ENCODE assay signal across 8 mouse cellular contexts in the genomic region with DNA sequence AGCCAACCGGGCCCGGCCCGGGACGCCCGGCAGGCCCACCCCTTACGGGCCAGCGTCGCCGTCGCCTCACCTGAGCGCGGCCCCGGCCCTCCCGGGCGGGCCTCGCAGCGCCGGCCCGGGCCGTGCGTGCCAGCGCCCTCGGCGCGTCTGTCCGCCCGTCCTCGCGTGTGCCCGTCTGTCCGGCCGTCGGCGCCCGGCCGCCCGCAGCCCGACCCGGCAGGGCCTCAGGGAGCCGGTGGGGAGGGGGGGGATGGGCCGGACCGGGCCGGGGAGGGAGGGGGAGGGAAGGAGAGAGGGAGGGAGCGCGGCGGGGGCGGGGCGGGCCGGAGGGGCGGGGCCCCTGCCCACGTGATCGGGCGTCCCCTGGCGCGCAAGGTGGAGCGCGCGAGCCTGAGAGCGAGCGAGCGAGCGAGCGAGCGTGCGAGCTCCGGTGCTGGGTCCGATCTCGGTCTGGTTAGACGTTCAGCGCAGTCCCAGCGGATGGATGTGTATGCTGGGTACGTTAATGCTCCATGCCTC. TPM values are rescaled to one million over a fixed set of nuclear protein-coding genes. Genes with fewer than 3 reads are reported as not detected.
DNase-seq lines count a peak whose midpoint lies in the region; ATAC-seq and TF ChIP-seq lines count a peak whose summit lies in the region.

A gene (minus strand): TSS at position 325 of the 519 bp plus-strand sequence.

- no peak for TF ChIP-seq CTCF in Patski (IDR thresholded peaks at IDR 0.05)

- no peaks in the 10 kb centered on the region for H3K27me3 ChIP-seq in Patski
- H3K27me3 ChIP-seq in hindbrain, embryonic 12.5 days: no peaks in the 10 kb centered on the region

- POLR2A ChIA-PET in Patski (lab: Charles Lee): no interaction called here

- H3K9me3 ChIP-seq in hindbrain, embryonic 12.5 days (replicated peaks): no peaks in the 10 kb centered on the region

- H3K4me1 ChIP-seq in hindbrain, embryonic 12.5 days: peaks cover 19% of the 10 kb centered on the region

- in situ Hi-C loops in Patski (cut with MboI; ENCODE audit: low pct_unique_long_range_greater_than_20kb): no loop called here

- H3K27ac ChIP-seq in hindbrain, embryonic 12.5 days: peak within 1 kb of the TSS; percentile 93

- peak within 1 kb of the TSS; percentile 80 for H3K4me2 ChIP-seq in hindbrain, embryonic 12.5 days (replicated peaks)

- 1% methylated on average over 47 of the region's 72 CpGs for WGBS in hindbrain, embryonic 12.5 days

- CTCF ChIA-PET in Patski (lab: Charles Lee): no interaction called here

- no peaks in the 10 kb centered on the region for H3K36me3 ChIP-seq in hindbrain, embryonic 12.5 days

- DNase-seq in Patski (ENCODE audit: low read depth, low spot score): peak; percentile 6
- DNase-seq in cerebellum, adult 9-10 months: peak; percentile 63
- DNase-seq in frontal cortex, adult 2 months (ENCODE audit: extremely low spot score in 1 of 2, low spot score in 1 of 2): peak in 1 of 2 experiments; percentile 49
- peak; percentile 45 to 52 for DNase-seq in layer of hippocampus, postnatal 25 days (ENCODE audit: extremely low spot score in 1 of 2, low spot score in 1 of 2)
- DNase-seq in lung, postnatal 4 days: peak; percentile 75 to 78
- DNase-seq in retina, postnatal 7 days (ENCODE audit: low read depth, low spot score): peak; percentile 65
- DNase-seq in urinary bladder, postnatal 14 days (ENCODE audit: low spot score): peak; percentile 66

- ATAC-seq in Patski: peak; percentile 54
- ATAC-seq in hindbrain, embryonic 12.5 days (ENCODE audit: low FRiP score): peak; percentile 88

- peak within 1 kb of the TSS; percentile 99 for H3K9ac ChIP-seq in hindbrain, embryonic 12.5 days

- H3K4me3 ChIP-seq in hindbrain, embryonic 12.5 days: peak within 1 kb of the TSS; percentile 94

RNA-seq across cellular contexts. Expression of the gene that starts here (rescaled TPM):
- polyA plus RNA-seq in Patski (2021): 40.0 TPM
- polyA plus RNA-seq in frontal cortex, adult 2 months (2012; rRNA removed): 45.3 and 46.9 TPM in 2 replicates
- polyA plus RNA-seq in hindbrain, embryonic 12.5 days (2016; fragmentation: Nextera tagmentation; extraction: Ambion mirVana): 31.6 and 31.7 TPM in 2 replicates
- 10 to 100 TPM; 54.9 to 73.7 TPM for total RNA-seq in layer of hippocampus, postnatal 25 days (2021)
